15 mouse cellular contexts compared by ENCODE assay signal in genomic region chr5:98995767-98996166, GRCm38 (mm10). TPM values are rescaled to one million over a fixed set of nuclear protein-coding genes. Genes with fewer than 3 reads are reported as not detected.
A peak's percentile ranks its signal among the peaks of the same experiment; 100 is the strongest.
DNase-seq lines count a peak whose midpoint lies in the region; ATAC-seq and TF ChIP-seq lines count a peak whose summit lies in the region.
"Had no signal": no experiment of that assay in that cellular context is flagged by ENCODE, and none has a peak within 500 bp of the region (broad histone marks: within the 10 kb centered on the region; RNA-seq: fewer than 3 reads in every experiment).

No protein-coding gene starts in this region.

- no peaks in the 10 kb centered on the region for H3K36me3 ChIP-seq in forebrain, embryonic 11.5 days (ENCODE audit: control insufficient read depth, insufficient read depth, low read length)
- no peaks in the 10 kb centered on the region for H3K36me3 ChIP-seq in forebrain, postnatal 0 days (ENCODE audit: insufficient read depth)
- H3K36me3 ChIP-seq in midbrain, embryonic 13.5 days, result no peaks in the 10 kb centered on the region
- H3K36me3 ChIP-seq in midbrain, embryonic 11.5 days (ENCODE audit: control insufficient read depth, insufficient read depth, low read length), result no peaks in the 10 kb centered on the region
- H3K36me3 ChIP-seq: stomach, embryonic 15.5 days had no signal

- WGBS in forebrain, embryonic 11.5 days, result 43% methylated on average over 4 of the region's 4 CpGs
- WGBS in forebrain, postnatal 0 days, result 18% methylated on average over 4 of the region's 4 CpGs
- 42% methylated on average over 4 of the region's 4 CpGs for WGBS in midbrain, embryonic 13.5 days
- WGBS in midbrain, embryonic 11.5 days, result 65% methylated on average over 4 of the region's 4 CpGs

- H3K9ac ChIP-seq in forebrain, embryonic 11.5 days (ENCODE audit: low read length), result no peak overlapping the region
- H3K9ac ChIP-seq in forebrain, postnatal 0 days, result no peak overlapping the region
- H3K9ac ChIP-seq in midbrain, embryonic 13.5 days (replicated peaks), result no peak overlapping the region
- H3K9ac ChIP-seq in midbrain, embryonic 11.5 days (ENCODE audit: low read length), result no peak overlapping the region
- H3K9ac ChIP-seq: liver, postnatal 0 days; stomach, embryonic 15.5 days had no signal

- H3K9me3 ChIP-seq in forebrain, embryonic 11.5 days (ENCODE audit: control insufficient read depth, low read length), result no peaks in the 10 kb centered on the region
- no peaks in the 10 kb centered on the region for H3K9me3 ChIP-seq in forebrain, postnatal 0 days (ENCODE audit: low read length)
- no peaks in the 10 kb centered on the region for H3K9me3 ChIP-seq in midbrain, embryonic 13.5 days
- no peaks in the 10 kb centered on the region for H3K9me3 ChIP-seq in midbrain, embryonic 11.5 days (ENCODE audit: control insufficient read depth, low read length)
- H3K9me3 ChIP-seq: stomach, embryonic 15.5 days had no signal

- no peaks in the 10 kb centered on the region for H3K27me3 ChIP-seq in forebrain, embryonic 11.5 days (ENCODE audit: control insufficient read depth, insufficient read depth, low read length)
- H3K27me3 ChIP-seq in forebrain, postnatal 0 days (ENCODE audit: insufficient read depth, low read length), result no peaks in the 10 kb centered on the region
- no peaks in the 10 kb centered on the region for H3K27me3 ChIP-seq in midbrain, embryonic 13.5 days
- no peaks in the 10 kb centered on the region for H3K27me3 ChIP-seq in midbrain, embryonic 11.5 days (ENCODE audit: control insufficient read depth, insufficient read depth, low read length)
- H3K27me3 ChIP-seq: CH12.LX; stomach, embryonic 15.5 days had no signal

- TF ChIP-seq CTCF in forebrain, postnatal 0 days (IDR thresholded peaks at IDR 0.05; ENCODE audit: low read depth), result no peak

- ATAC-seq in forebrain, embryonic 11.5 days (replicated peaks; ENCODE audit: low FRiP score), result peak; percentile 65
- ATAC-seq in forebrain, postnatal 0 days, result no peak
- peak; percentile 77; the same call in 1 of the 2 replicates for ATAC-seq in midbrain, embryonic 13.5 days
- ATAC-seq in midbrain, embryonic 11.5 days (ENCODE audit: low FRiP score), result no peak
- ATAC-seq in megakaryocyte progenitor cell, adult 5-6 weeks (replicated peaks; ENCODE audit: poor library complexity), result no peak
- ATAC-seq: intestine, embryonic 16.5 days; liver, postnatal 0 days had no signal

- H3K4me1 ChIP-seq in forebrain, embryonic 11.5 days (replicated peaks; ENCODE audit: control insufficient read depth, insufficient read depth, low read length), result no peaks in the 10 kb centered on the region
- H3K4me1 ChIP-seq in forebrain, postnatal 0 days (ENCODE audit: insufficient read depth), result no peaks in the 10 kb centered on the region
- H3K4me1 ChIP-seq in midbrain, embryonic 13.5 days (replicated peaks), result peaks cover 13% of the 10 kb centered on the region; the same call in 1 of the 2 replicates
- H3K4me1 ChIP-seq in midbrain, embryonic 11.5 days (ENCODE audit: control insufficient read depth, insufficient read depth, low read length), result no peaks in the 10 kb centered on the region
- H3K4me1 ChIP-seq: stomach, embryonic 15.5 days had no signal

- DNase-seq in forebrain, embryonic 11.5 days (ENCODE audit: low spot score), result no peak
- no peak for DNase-seq in forebrain, postnatal 0 days
- DNase-seq in midbrain, embryonic 11.5 days (ENCODE audit: low spot score, missing footprints), result no peak
- peak; percentile 22 for DNase-seq in lung, postnatal 14 days
- DNase-seq in skeletal muscle tissue, adult 2 months (ENCODE audit: low read depth, low spot score), result peak; percentile 41
- DNase-seq in embryo, embryonic 9.5 days (ENCODE audit: extremely low spot score), result no peak
- DNase-seq: cerebellum, adult 9-11 months; kidney, postnatal 36 days; liver, postnatal 0 days; thymus, postnatal 14 days had no signal

- H3K4me3 ChIP-seq in forebrain, embryonic 11.5 days (ENCODE audit: low read depth, low read length), result no peak overlapping the region
- H3K4me3 ChIP-seq in forebrain, postnatal 0 days (ENCODE audit: low read depth, low read length), result no peak overlapping the region
- no peak overlapping the region for H3K4me3 ChIP-seq in midbrain, embryonic 13.5 days (replicated peaks)
- H3K4me3 ChIP-seq in midbrain, embryonic 11.5 days (ENCODE audit: low read depth, low read length), result no peak overlapping the region
- H3K4me3 ChIP-seq: stomach, embryonic 15.5 days had no signal

- H3K27ac ChIP-seq in forebrain, embryonic 11.5 days (ENCODE audit: low read depth, low read length), result peak overlapping the region; percentile 37; the same call in 1 of the 2 replicates
- no peak overlapping the region for H3K27ac ChIP-seq in forebrain, postnatal 0 days (ENCODE audit: low read depth, low read length)
- H3K27ac ChIP-seq in midbrain, embryonic 13.5 days, result no peak overlapping the region
- no peak overlapping the region for H3K27ac ChIP-seq in midbrain, embryonic 11.5 days (ENCODE audit: low read depth, low read length)
- H3K27ac ChIP-seq: stomach, embryonic 15.5 days had no signal

- no peak overlapping the region for H3K4me2 ChIP-seq in forebrain, embryonic 11.5 days (ENCODE audit: low read depth, low read length, severe bottlenecking)
- no peak overlapping the region for H3K4me2 ChIP-seq in forebrain, postnatal 0 days (ENCODE audit: low read depth)
- H3K4me2 ChIP-seq in midbrain, embryonic 13.5 days (replicated peaks), result no peak overlapping the region
- no peak overlapping the region for H3K4me2 ChIP-seq in midbrain, embryonic 11.5 days
- H3K4me2 ChIP-seq: stomach, embryonic 15.5 days had no signal

RNA-seq across cellular contexts. Expression of gene Prkg2, which starts 41.4 kb away (rescaled TPM):
- polyA plus RNA-seq in forebrain, embryonic 11.5 days (2014; fragmentation: Nextera tagmentation; extraction: Ambion mirVana), result 3.5 and 4.1 TPM in 2 replicates
- total RNA-seq in forebrain, postnatal 0 days (2014; rRNA removed), result 1.3 and 3.5 TPM in 2 replicates
- 1.2 and 1.4 TPM in 2 replicates for polyA plus RNA-seq in forebrain, postnatal 0 days (2015; fragmentation: Nextera tagmentation; extraction: Ambion mirVana)
- 1.5 and 3.4 TPM in 2 replicates for polyA plus RNA-seq in midbrain, embryonic 13.5 days (2015; fragmentation: Nextera tagmentation; extraction: Ambion mirVana)
- polyA plus RNA-seq in midbrain, embryonic 11.5 days (2014; fragmentation: Nextera tagmentation; extraction: Ambion mirVana), result 2.0 and 2.3 TPM in 2 replicates
- total RNA-seq in megakaryocyte progenitor cell, adult 5-6 weeks (2015), result not detected in 2 replicates
- not detected in 2 replicates for total RNA-seq in megakaryocyte progenitor cell, adult 5-6 weeks (2017)
- total RNA-seq: CH12.LX had no signal

Comparison
In these comparisons a context has a peak if more than half of its experiments do, and no peak if none do; other contexts are left out.
1. ATAC-seq: peak in forebrain, embryonic 11.5 days (single experiment) and midbrain, embryonic 13.5 days (single experiment); none in forebrain, postnatal 0 days (single experiment), midbrain, embryonic 11.5 days (single experiment) and megakaryocyte progenitor cell, adult 5-6 weeks (single experiment).
2. DNase-seq: peak in lung, postnatal 14 days (single experiment) and skeletal muscle tissue, adult 2 months (single experiment); none in forebrain, embryonic 11.5 days (single experiment), forebrain, postnatal 0 days (single experiment), midbrain, embryonic 11.5 days (single experiment) and embryo, embryonic 9.5 days (single experiment).